Mouse (Mus musculus): ENCODE measurements around the gene Grin2c. TPM values are rescaled to one million over a fixed set of nuclear protein-coding genes. Genes with fewer than 3 reads are reported as not detected.

The Grin2c gene
- total and polyA plus RNA-seq, 3 experiments = not detected

- TF ChIP-seq MEF2A (IDR thresholded peaks at IDR 0.05; ENCODE audit: extremely low read depth, insufficient replicate concordance, low read depth, low read length, poor library complexity, severe bottlenecking) = no peak
- no peak for TF ChIP-seq SMC3 (IDR thresholded peaks at IDR 0.05; ENCODE audit: low read depth, low read length)
- TF ChIP-seq TCF12 (IDR thresholded peaks at IDR 0.05; ENCODE audit: low read depth, low read length) = 0 out of 2 replicates have a peak, but pooled peaks have one; percentile 29
- TF ChIP-seq ETS1 (IDR thresholded peaks at IDR 0.05; ENCODE audit: low read depth, low read length) = 0 out of 2 replicates have a peak, but pooled peaks have one; percentile 10
- TF ChIP-seq MAZ (IDR thresholded peaks at IDR 0.05; ENCODE audit: low read depth, low read length) = no peak; the same call in 1 of the 2 replicates
- TF ChIP-seq HCFC1 (IDR thresholded peaks at IDR 0.05; ENCODE audit: low read depth, low read length) = no peak
- TF ChIP-seq NELFE (IDR thresholded peaks at IDR 0.05; ENCODE audit: low read depth, low read length) = no peak
- TF ChIP-seq POLR2AphosphoS5 (IDR thresholded peaks at IDR 0.05; ENCODE audit: borderline replicate concordance, low read depth, low read length) = no peak
- no peak for TF ChIP-seq ZC3H11A (IDR thresholded peaks at IDR 0.05; ENCODE audit: low read depth, low read length)
Measured at GRCm38 (mm10) chr11:115275509-115275908, 8.5 kb upstream of the Grin2c start (continued).

GRCm38 (mm10) chr11:115274771-115275170 is 7.7 kb upstream of the Grin2c start:
- Histone ChIP-seq H3K4me1 (ENCODE audit: control insufficient read depth in 1 of 2, insufficient read depth in 2 of 2, low read length in 2 of 2) (peaks cover 10 to 20% of the 10 kb centered on the region in 2 experiments), H3K36me3 (ENCODE audit: control insufficient read depth in 1 of 2, insufficient read depth in 2 of 2, low read length in 2 of 2) (peaks cover 0 to 16% of the 10 kb centered on the region in 2 experiments; a peak in 3 of 4 replicates), H3K79me2 (ENCODE audit: control insufficient read depth, insufficient read depth, low read length, poor library complexity) (peaks cover 6% of the 10 kb centered on the region; the same call in 1 of the 2 replicates), H3K9ac (ENCODE audit: control insufficient read depth, low read depth, low read length, poor library complexity, severe bottlenecking) (no peak overlapping the region), H3K4me3 (ENCODE audit: control insufficient read depth in 1 of 2, insufficient read depth in 1 of 2, low read depth in 2 of 2, low read length in 2 of 2) (no peak overlapping the region), H3K27ac (ENCODE audit: control insufficient read depth, low read depth, low read length) (no peak overlapping the region), H3K27me3 (ENCODE audit: control insufficient read depth in 1 of 2, insufficient read depth in 2 of 2, low read length in 2 of 2) (no peaks in the 10 kb centered on the region), H3K9me3 (replicated peaks; ENCODE audit: insufficient read depth, low read length) (no peaks in the 10 kb centered on the region)
- no peak for DNase-seq (ENCODE audit: low read depth, low spot score)
- no peak for TF ChIP-seq EP300 (IDR thresholded peaks at IDR 0.05; ENCODE audit: low read depth in 1 of 2, low read length in 2 of 2)
- no peak for TF ChIP-seq NRF1 (IDR thresholded peaks at IDR 0.05; ENCODE audit: insufficient read depth, low read depth, low read length, poor library complexity, severe bottlenecking)
- TF ChIP-seq POLR2A (IDR thresholded peaks at IDR 0.05; ENCODE audit: control insufficient read depth in 1 of 2, insufficient read depth in 1 of 2, low read depth in 1 of 2, low read length in 2 of 2, poor library complexity in 1 of 2) = no peak
- no peak for TF ChIP-seq POLR2AphosphoS5 (IDR thresholded peaks at IDR 0.05; ENCODE audit: borderline replicate concordance, low read depth, low read length)
- no peak for TF ChIP-seq ZKSCAN1 (IDR thresholded peaks at IDR 0.05; ENCODE audit: low read depth, low read length)
- TF ChIP-seq MYC (IDR thresholded peaks at IDR 0.05; ENCODE audit: low read depth, low read length) = no peak
- no peak for TF ChIP-seq CHD2 (IDR thresholded peaks at IDR 0.05; ENCODE audit: low read length)

GRCm38 (mm10) chr11:115274178-115274577 is 7.1 kb upstream of the Grin2c start:
- Histone ChIP-seq H3K27me3 (ENCODE audit: control insufficient read depth in 1 of 2, insufficient read depth in 2 of 2, low read length in 2 of 2) (no peaks in the 10 kb centered on the region), H3K36me3 (ENCODE audit: control insufficient read depth in 1 of 2, insufficient read depth in 2 of 2, low read length in 2 of 2) (peaks cover 0 to 16% of the 10 kb centered on the region in 2 experiments; a peak in 3 of 4 replicates), H3K4me1 (ENCODE audit: control insufficient read depth in 1 of 2, insufficient read depth in 2 of 2, low read length in 2 of 2) (peaks cover 7 to 20% of the 10 kb centered on the region in 2 experiments), H3K27ac (ENCODE audit: control insufficient read depth, low read depth, low read length) (no peak overlapping the region), H3K79me2 (ENCODE audit: control insufficient read depth, insufficient read depth, low read length, poor library complexity) (peaks cover 6% of the 10 kb centered on the region; the same call in 1 of the 2 replicates), H3K4me3 (ENCODE audit: control insufficient read depth in 1 of 2, insufficient read depth in 1 of 2, low read depth in 2 of 2, low read length in 2 of 2) (no peak overlapping the region), H3K9me3 (replicated peaks; ENCODE audit: insufficient read depth, low read length) (no peaks in the 10 kb centered on the region), H3K9ac (ENCODE audit: control insufficient read depth, low read depth, low read length, poor library complexity, severe bottlenecking) (no peak overlapping the region)
- no peak for DNase-seq (ENCODE audit: low read depth, low spot score)
- TF ChIP-seq E2F4 (IDR thresholded peaks at IDR 0.05; ENCODE audit: borderline replicate concordance, low read depth, low read length) (no peak), SMC3 (IDR thresholded peaks at IDR 0.05; ENCODE audit: low read depth, low read length) (no peak), ZMIZ1 (IDR thresholded peaks at IDR 0.05; ENCODE audit: low read depth, low read length) (no peak), NRF1 (IDR thresholded peaks at IDR 0.05; ENCODE audit: insufficient read depth, low read depth, low read length, poor library complexity, severe bottlenecking) (no peak), MEF2A (IDR thresholded peaks at IDR 0.05; ENCODE audit: extremely low read depth, insufficient replicate concordance, low read depth, low read length, poor library complexity, severe bottlenecking) (no peak), BHLHE40 (IDR thresholded peaks at IDR 0.05; ENCODE audit: borderline replicate concordance, low read depth, low read length) (no peak), MAFK (IDR thresholded peaks at IDR 0.05; ENCODE audit: borderline replicate concordance, low read depth, low read length) (no peak), UBTF (IDR thresholded peaks at IDR 0.05; ENCODE audit: borderline replicate concordance, insufficient read depth, low read depth, low read length) (no peak), GABPA (IDR thresholded peaks at IDR 0.05; ENCODE audit: low read depth, low read length) (no peak), ZC3H11A (IDR thresholded peaks at IDR 0.05; ENCODE audit: low read depth, low read length) (no peak), USF2 (IDR thresholded peaks at IDR 0.05; ENCODE audit: borderline replicate concordance in 1 of 2, insufficient read depth in 1 of 2, low read depth in 1 of 2, low read length in 2 of 2) (no peak), USF1 (IDR thresholded peaks at IDR 0.05; ENCODE audit: low read depth, low read length) (no peak), EP300 (IDR thresholded peaks at IDR 0.05; ENCODE audit: low read depth in 1 of 2, low read length in 2 of 2) (no peak), MAZ (IDR thresholded peaks at IDR 0.05; ENCODE audit: low read depth, low read length) (no peak), ZNF384 (IDR thresholded peaks at IDR 0.05; ENCODE audit: low read depth, low read length) (no peak), ETS1 (IDR thresholded peaks at IDR 0.05; ENCODE audit: low read depth, low read length) (no peak), HCFC1 (IDR thresholded peaks at IDR 0.05; ENCODE audit: low read depth, low read length) (no peak), NELFE (IDR thresholded peaks at IDR 0.05; ENCODE audit: low read depth, low read length) (no peak), ZKSCAN1 (IDR thresholded peaks at IDR 0.05; ENCODE audit: low read depth, low read length) (no peak), GATA1 (IDR thresholded peaks at IDR 0.05; ENCODE audit: low read depth, low read length) (no peak)

All from MEL (cell line).